Mouse (Mus musculus) embryo, embryonic 11.5 days (tissue): Measurements from ENCODE around the gene Zfp644.

Experiments used
- DNase-seq: peaks from one replicate; pipeline ENCODE4 v3.0.0-alpha.2; 2012; ENCODE audit warnings: low read depth, low spot score

Zfp644 gene

DNA sequence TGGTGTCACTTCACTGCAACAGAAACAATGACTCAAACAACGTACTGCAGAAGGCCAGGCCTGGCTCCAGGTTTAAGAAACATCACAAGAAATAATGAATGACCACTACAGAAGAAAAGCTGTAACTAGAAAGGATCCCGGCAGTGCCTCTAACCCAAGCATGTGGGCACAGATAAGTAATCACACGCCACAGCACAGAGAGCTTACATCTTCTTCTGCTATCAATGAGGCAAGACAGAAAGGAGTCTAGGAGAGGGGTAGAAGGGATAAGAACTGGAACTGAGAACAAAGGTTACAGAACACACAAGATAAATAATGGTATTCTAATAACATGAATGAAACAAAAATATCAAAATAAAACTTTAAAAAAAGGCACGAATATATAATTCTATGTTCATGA, 32.2 kb downstream of the Zfp644 start:
- no peak for DNase-seq

DNA sequence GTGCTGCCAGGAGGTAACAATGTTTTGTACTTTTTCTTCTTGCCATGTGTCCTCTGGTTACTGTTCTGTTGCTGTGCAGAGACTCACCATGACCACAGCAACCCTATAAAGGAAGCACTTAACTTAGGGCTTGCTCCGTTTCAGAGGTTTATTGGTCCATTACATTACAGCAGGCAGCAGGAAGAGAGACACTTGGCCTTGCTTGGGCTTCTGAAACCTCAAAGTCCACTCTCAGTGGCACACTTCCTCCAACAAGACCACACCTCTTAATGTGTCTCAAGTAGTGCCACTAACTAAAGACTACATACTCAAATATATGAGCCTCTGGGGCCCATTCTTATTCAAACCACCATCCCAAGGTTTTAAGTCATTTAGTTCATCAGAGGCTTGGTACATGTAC, 36.2 kb downstream of the Zfp644 start:
- no peak for DNase-seq

DNA sequence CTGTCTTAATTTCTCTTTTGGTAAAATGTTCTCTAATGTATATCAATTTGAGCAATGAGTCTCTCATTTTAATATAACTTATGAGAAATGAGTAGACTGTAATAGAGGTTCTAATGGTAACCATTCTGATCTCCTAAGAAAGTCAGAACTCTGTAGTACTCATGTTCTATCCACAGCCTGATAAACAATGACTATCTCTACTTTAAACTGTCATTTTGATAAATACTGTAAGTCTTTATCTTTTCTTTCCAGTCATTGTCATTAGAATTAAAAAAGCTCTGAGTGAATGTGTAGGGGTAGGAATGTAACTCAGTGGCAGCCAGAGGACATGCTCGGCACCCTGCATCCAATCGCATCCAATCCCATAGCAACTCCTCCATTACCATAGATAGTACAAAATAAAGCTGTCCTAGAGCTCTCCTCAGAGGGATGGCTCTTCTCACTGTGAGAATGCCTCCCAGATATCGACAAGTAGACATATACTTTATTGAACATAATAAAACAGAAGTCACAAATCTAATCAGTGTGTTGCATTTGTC, 44.2 kb downstream of the Zfp644 start:
- no peak for DNase-seq

DNA sequence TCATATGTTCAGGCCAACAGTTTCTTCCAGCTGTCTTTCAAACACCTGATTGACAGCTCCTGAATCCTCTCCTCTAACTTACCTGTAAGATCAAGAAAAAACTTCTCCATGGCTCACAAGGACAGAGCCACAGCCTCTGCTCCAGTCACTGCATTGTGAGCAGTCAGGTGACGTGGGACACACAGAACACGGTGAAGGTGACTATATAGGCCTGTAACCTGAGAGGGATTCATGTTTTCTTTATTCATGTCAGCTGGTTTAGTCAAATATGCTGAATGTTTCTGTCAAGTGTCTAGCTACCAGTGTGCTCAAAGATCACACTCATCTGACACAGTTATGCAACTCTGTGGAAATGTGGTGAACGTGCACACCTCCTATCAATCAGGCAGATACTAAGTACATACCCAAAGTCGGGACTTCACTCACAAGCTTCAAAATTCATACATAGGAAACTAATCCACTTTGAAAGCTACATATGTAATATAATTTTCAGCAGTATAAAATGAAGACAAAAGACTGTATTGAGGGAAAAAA, 44.8 kb downstream of the Zfp644 start:
- DNase-seq = no peak

DNA sequence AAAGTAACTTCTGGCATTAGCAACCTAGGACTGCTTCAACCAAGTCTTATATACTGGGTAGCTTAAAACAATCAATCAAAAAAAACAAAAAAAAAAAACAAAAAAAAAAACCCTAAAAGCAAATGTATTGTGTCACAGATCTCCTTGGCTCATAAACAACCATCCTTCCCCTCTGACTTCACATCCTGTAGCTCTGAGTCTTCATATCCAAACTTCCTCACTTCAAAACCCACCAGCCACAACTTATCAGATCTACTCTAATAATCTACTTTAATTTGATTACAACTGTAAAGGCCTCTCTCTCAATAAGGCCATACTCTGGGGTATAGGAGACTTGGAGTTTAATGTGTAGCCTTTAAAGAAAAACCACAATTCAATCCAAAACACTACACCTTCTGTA, 47.1 kb downstream of the Zfp644 start:
- DNase-seq = no peak

DNA sequence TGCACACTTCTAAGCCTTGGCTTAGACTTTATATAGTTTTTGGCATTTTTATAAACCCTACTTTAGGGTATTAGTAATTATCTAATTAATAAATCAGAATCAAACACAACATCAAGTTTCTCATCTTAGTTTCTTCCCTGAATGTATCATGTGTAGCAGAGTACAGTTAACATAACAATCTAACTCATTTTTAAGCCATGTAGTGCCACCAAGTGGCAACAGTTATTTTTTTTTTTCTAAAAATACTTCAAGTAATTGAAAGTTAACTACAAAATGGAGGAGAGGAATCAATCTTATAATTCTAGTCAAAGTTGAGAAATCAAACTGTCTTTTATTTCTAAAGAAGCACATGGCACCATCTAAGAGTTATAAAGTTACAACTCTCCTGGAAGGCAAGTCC, 47.6 kb downstream of the Zfp644 start:
- no peak for DNase-seq

DNA sequence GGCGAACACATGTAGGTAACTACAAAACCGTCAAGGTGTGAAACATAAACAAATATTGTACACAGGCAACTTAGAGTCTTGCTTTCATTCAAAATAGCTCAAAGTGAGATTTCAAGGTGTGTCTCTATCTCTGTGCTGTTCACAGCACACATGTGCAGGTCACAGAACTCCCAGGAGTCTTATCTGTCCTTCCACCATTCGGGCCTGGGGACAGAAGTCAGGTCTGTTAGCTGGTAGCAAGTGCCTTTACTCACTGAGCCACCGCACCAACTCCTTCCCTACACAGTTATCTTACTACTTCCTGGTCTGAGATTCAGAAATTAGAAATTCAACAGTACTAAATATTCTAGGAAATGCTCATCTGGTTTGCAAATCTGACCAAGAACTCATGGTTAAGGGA, 53.7 kb downstream of the Zfp644 start:
- no peak for DNase-seq

DNA sequence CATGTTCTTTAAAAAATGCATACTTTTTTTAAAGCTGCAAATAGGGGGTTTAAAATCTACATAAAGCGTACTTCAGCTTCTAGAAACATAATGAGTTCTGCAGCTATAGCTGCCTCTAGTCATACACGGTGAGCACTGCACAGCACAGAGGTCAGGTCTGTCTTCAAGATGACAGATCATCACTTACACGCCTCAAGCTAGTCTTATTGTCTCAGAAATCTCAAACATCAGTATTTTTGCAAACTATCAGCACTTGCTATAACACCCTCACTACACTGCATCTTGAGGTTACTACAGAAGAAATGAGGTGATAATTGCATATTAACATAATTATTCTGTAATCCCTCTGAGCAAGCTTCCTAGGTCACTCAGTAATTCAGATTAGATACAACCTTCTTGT, 55.2 kb downstream of the Zfp644 start:
- no peak for DNase-seq

DNA sequence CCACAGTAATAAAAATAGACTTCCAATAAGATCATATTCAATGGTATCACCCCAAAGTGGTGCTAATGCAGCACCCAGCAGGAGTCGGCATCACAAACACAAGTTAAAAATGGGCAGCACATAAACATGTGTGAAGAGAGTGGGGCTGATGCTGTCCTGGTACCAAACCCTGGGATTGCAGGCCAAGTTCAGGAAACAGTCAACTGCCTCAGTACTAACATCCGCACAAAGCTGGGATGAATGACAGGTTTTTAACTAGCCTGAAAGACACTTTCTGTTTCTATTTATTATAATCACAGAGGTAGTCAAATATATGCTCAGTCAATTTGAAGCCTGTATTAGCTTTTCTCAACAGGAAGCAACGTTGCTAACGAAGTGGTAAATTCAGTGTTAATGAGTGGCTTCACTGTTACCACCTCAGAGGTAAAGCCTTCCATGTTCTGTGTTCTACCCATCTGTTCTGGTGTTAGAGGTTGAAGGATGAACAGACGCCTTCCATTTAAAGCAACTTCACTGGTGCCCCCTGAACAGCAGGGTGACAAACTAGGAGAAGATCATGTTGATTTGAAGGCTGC, 56.8 kb downstream of the Zfp644 start:
- no peak for DNase-seq

DNA sequence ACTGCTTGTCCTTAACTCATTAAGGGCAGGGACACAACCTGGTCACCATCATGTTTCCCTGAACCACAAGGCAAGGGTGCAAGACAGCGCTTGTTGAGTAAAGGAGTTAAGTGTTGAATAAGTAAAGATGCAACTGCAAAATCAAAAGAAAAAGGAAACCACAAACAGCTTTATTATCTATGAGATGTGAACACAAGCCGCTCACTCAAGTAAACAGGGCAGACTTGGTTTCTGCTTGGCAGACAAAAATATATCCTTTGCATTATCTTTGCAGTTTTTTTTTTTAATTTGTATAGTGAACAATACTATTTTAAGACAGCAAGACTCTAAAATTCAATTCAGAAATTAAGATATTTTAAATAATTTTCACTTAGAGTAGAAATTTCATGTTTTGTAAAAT, 57.5 kb downstream of the Zfp644 start:
- DNase-seq = no peak

DNA sequence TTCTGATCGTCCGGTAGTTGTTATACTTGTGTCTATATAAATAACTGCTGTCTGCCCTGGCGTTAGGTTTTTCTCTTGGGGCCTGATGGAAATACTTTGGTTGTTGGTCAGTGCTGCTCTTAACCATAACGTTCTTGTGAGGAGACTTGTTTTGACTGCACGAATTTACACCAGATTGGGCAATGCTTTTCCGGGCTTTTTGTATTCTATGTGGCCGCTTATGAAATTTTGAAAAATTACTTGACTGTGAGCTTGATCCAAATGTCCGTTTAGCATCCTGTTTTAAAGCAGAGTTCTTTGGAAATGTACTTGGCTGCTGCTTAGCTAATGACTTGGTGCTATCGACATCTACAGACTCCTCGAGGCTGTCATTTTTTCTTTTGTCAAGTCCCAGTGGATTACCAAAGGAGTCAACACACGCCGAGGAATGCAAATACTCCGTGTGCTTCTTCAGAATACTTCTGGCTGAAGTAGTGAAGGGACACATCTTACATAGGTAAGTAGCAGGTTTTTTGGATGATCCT, 60.6 kb downstream of the Zfp644 start:
- no peak for DNase-seq

DNA sequence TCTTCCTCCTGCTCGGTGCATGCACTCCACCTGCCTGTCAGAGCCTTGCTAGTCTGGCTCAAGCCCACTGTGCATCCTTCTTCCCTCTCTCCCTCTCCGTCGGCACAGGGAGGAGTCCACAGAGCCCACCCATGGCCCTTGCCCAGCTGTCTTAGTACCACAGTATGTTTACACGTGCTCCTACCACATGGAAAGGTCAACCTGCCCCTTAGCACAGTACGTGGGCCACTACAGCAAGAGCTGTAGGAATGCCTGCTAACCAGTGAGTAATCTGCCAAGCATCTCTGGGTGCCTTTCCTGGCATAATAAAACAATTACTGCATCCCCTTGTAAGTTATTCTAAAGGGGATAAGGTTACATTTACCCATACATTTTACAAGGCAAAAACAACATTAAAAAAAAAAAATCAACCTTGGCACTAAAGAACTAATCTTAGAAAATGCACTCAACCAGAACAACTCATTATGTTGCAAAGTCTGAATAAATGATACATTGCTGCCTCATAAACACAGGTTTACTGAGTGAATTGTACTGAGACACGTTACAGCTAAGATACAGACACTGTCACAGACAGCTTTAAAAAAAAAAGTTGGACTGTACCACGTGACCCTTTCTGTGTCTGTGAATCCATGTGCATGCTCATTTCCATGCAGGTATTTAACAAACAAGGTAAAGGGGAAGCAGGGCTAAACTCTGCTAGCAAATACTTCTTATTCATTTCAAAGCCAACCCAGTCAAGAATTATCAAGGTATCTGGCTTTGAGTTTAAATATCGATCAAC, 68.5 kb downstream of the Zfp644 start:
- no peak for DNase-seq

DNA sequence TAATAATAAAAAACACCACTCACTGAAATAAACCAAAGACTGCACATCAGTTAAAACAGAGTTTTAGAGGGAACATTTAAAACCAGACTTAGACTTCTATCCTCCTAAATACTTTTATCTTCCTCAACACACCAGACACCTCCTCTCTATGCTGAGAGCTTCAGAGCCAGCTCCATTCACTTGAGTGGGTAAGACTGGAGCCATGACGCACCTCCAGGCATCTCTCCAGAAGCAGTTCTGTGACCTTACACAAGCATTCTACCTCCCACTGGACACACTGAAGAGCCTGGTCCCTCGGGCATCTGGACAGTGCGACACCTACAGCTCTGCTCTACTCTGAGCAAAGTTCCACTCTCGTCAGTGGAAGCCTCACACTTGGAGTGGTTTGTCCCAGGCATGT, 73.8 kb downstream of the Zfp644 start:
- DNase-seq = no peak

DNA sequence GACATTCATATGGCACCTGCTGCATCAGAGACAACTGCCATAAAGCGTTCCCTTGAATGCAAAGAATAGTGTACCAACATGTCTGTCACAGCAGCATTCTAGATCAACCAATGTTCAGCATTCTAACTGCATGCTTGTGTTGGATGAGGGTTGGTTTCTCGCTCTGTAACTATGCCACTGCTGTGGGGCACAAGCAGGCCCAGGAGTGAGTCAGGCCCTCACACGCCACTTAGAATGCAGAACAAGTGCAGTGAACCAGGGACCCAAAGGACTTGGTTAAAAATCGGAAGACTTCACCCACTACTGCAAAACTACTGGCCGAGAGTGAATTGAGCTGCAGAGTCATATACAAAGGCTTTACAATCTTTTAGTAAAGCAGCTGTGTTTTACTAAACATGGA, 74.9 kb downstream of the Zfp644 start:
- no peak for DNase-seq

DNA sequence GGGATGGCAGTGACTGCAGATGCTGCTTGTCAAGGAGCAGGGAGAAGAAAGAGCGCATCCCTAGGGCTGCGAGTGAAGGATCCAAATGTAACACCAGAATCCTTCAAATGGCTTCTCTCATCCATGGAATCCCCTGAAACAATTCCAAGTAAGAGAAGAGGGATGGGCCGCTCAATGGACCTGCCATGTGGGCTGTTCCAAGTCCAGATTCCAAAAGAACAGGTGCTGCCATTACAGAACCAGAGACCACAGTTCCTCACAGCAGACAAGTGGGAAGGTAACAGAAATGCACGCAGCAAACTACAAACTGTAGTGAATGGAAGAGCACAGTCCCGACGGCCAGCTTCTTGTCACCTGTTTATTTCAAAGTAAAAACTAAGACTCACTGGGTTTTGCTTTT, 76.6 kb downstream of the Zfp644 start:
- DNase-seq = no peak

DNA sequence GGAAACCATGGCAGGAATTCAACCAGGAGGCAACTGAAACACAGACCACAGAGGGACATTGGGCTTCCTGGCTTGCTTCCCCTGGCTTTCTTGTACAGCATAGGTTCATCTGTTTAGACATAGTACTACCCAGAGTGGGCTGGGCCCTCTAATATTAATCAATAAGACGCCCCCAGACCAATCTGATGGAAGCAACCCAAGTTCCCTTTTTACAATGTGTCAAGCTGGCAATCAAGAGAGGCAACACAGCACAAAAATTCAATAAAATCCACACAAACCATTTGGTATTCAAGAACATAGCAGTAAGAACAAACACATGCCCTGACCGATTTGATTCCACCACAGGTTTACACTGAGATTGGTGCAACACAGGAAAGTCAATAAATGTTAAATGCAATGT, 82.1 kb downstream of the Zfp644 start:
- DNase-seq = no peak

DNA sequence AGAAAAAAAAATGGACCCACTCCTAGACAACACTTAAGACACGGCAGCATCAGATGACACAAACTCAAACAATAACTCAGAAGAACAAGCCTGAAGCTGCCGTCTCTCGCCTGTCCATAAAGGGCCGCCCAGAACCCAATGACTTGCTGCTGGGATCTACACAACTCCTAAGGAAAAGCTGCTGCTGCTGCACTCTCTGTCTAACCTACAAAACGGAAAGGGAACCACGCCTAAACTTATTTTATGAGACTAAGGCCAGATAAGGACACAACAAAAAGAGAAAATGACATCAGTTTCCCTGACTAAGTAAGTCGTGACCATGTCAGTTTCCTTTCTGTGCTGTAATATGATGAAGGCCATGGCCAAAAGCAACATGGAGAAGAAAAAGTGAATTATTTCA, 82.5 kb downstream of the Zfp644 start:
- no peak for DNase-seq

DNA sequence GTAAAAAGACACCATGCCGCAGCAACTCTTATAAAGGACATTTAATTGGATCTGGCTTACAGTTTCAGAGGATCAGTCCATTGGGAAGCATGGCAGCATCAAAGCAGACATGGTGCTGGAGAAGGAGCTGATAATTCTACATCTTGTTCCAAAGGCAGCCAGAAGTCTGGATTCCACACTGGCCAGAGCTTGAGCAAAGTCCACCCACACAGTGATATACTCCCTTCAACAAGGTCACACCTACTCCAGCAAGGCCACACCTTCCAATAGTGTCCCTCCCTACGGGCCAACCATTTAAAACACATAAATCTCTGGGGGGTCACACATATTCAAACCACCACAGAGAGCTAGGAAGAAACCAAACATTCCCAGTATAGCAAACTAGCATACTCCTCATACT, 84.9 kb downstream of the Zfp644 start:
- no peak for DNase-seq

DNA sequence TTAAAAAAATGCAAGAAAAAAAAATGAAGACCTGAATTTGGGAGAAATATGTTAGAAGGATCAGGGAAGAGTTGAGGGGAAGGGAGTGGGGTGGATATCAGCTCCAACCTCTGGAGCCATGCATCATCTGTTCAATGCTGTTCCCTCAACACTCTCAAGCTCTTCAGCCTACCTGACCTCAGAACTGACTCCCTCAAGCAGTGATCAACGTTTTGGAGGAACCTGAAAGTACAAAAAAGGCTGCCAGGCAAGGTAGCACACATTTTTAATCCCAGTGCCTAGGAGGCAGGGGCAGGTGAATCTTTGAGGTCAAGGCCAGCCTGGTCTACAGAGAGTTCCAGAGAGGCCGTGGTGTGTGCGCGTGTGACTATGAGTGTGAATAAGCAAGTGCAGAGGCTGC, 88.3 kb downstream of the Zfp644 start, which contains the start of gene Gm17304:
Gene Gm17304, plus strand, starts transcription at position 301 of the 400 bp plus-strand sequence.
- DNase-seq = no peak

DNA sequence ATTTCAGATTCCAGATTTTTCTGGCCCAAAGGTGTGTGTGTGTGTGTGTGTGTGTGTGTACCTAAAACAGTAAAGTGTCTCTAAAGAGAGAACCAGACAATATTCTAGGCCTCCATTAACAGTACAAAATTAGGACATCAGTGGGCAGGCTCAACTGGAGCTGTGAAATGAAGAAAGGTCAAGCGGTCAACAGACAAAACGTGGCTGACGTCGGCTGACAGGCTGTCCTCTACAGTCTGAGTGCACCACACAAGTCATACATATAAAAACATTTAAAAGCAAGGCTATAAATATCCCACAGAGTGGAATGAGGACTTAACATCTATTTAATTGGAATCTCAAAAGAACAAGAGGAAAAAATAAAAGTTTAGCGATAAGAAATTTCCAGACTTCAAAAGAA, 90.0 kb downstream of the Zfp644 start:
- DNase-seq = no peak

DNA sequence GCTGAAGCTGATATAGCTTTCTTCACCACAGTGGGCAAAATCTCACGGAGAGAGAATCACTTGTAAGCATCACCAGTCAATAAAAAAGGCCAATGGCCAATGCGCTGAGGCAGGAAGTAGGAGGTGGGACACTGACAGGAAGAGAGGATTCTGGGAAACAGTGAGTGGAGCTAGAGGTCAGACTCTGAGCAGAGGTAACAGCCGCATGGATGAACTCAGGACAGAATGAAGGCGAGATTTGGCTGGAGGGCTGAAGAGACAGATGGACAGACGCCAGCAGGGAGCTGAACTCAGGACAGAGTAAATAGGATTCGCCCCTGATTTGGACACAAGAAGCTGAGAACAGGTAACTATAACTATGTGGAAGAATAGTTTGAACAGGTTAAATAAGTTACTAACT, 92.0 kb downstream of the Zfp644 start:
- DNase-seq = no peak

DNA sequence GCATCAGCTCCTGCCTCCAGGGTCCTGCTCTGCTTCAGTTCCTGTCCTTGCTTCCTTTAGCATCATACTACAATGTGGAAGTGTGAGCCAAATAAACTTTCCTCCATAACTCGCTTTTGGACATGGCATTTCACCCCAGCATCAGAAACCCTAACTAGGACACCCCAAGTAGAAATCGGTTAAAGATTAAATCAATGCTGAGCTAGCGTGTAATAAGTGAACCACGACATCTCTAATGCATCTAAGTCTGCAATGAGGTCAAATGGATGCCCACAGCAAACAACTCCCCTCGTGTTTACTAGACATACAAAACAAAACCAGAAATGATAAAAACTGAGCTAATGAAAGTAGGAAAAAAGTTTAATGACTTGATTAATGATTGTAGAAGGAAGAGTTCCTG, 92.7 kb downstream of the Zfp644 start:
- no peak for DNase-seq

DNA sequence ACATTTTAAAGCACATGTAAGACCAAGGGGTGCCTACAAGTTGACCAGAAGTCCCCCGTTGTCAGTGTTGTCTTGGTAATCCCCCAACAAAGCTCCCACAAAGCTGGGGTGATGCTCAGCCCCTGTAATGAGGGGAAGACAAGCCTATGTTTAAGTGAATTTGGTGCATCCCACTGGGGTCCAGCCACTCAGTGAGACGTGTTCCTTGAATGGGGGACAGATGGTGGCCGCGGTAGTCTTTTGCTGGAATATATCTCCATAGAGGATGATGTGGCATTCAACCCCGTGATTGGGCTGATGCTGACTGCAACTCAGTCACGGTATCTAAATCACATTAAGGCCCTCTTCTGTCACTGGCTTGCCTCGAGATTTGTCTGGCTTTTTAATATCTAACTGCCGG, 97.6 kb downstream of the Zfp644 start:
- DNase-seq = no peak
